Mouse (Mus musculus): Measurements from ENCODE around the gene Slc25a3.

Gene Slc25a3

GRCm38 (mm10) chr10:91141564-91141963 lies 17.7 kb upstream of the Slc25a3 start:
- DNase-seq = no peak

GRCm38 (mm10) chr10:91139148-91139766 lies 15.4 kb upstream of the Slc25a3 start:
- DNase-seq = no peak

GRCm38 (mm10) chr10:91138317-91138716 lies 14.5 kb upstream of the Slc25a3 start:
- no peak for DNase-seq

- DNase-seq = no peak
These were observed 13.5 kb upstream of the Slc25a3 start for GRCm38 (mm10) chr10:91137400-91137799.

- DNase-seq = no peak
These were observed 11.6 kb upstream of the Slc25a3 start for GRCm38 (mm10) chr10:91135302-91135972.

GRCm38 (mm10) chr10:91131565-91131964 lies 7.7 kb upstream of the Slc25a3 start:
- no peak for DNase-seq

- no peak for DNase-seq
These were observed 6.9 kb upstream of the Slc25a3 start for GRCm38 (mm10) chr10:91130792-91131191.

- no peak for DNase-seq
These were observed 4.8 kb upstream of the Slc25a3 start for GRCm38 (mm10) chr10:91128551-91129160.

GRCm38 (mm10) chr10:91127395-91127794 lies 3.5 kb upstream of the Slc25a3 start:
- no peak for DNase-seq

GRCm38 (mm10) chr10:91126618-91127355 lies 2.9 kb upstream of the Slc25a3 start:
- no peak for DNase-seq

GRCm38 (mm10) chr10:91123281-91123827 lies 505 bp downstream of the Slc25a3 start:
- peak; percentile 8 for DNase-seq

- no peak for DNase-seq
These were observed 1.2 kb downstream of the Slc25a3 start for GRCm38 (mm10) chr10:91122646-91123045.

GRCm38 (mm10) chr10:91116958-91117357 lies 6.9 kb downstream of the Slc25a3 start:
- DNase-seq = no peak

GRCm38 (mm10) chr10:91109841-91110240 lies 14.0 kb downstream of the Slc25a3 start:
- DNase-seq = no peak

GRCm38 (mm10) chr10:91105981-91106380 lies 17.9 kb downstream of the Slc25a3 start:
- DNase-seq = no peak

- no peak for DNase-seq
These were observed 20.9 kb downstream of the Slc25a3 start for GRCm38 (mm10) chr10:91102799-91103590.

GRCm38 (mm10) chr10:91101936-91102335 lies 21.9 kb downstream of the Slc25a3 start:
- DNase-seq = no peak

GRCm38 (mm10) chr10:91100101-91100500 lies 23.8 kb downstream of the Slc25a3 start:
- no peak for DNase-seq

GRCm38 (mm10) chr10:91098056-91098455 lies 25.8 kb downstream of the Slc25a3 start:
- no peak for DNase-seq

GRCm38 (mm10) chr10:91094251-91095104 lies 29.4 kb downstream of the Slc25a3 start:
- DNase-seq = no peak

GRCm38 (mm10) chr10:91092812-91093211 lies 31.0 kb downstream of the Slc25a3 start:
- no peak for DNase-seq

Measured in right cerebral cortex, postnatal 4 days (tissue).